Mouse (Mus musculus): ENCODE results near the gene Ap2a1. TPM values are rescaled to one million over a fixed set of nuclear protein-coding genes. Genes with fewer than 3 reads are reported as not detected.

The Ap2a1 gene
- polyA plus RNA-seq, 1 experiment = 241 TPM

DNA sequence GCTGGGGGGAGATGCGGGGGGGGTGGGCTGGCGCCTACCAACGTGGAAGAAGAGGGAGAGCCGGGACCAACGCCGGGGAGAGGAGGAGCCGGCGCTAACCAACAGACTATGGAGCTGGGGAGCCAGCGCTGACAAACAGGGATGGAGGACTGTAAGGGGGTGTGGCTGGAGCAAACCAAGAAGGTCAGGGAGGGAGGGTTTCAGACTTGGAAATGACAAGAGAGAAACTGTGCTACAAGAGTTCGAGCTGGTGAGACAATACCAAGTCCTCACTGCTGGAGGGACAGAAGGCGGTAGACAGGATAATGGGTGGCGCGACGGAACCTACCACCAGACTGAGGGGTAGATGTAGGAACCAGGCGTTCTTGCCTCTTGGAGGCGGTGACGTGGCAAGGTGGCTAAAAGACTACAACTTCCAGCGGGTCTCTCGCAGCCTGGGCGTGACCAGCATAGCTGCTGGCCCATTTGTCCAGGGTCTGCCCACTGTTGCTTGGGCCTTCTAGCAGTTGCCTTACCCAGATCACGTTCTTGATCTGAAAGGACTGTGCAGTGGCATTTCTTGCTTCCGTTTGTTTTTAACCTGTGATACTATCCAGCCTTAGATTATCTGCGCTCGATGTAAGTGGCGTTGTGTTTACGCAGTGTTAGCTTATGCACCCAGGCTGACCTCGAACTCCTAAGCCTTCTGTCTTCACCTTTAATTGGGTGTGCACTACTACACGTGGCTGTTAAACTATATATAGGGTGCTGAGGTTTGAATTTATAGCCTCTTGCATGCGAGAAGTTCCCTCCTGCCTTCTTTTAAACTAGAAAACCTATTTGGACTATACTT is 59.4 kb downstream of the Ap2a1 start, which contains the start of gene Ptov1:
Gene Ptov1, minus strand, starts transcription at position 92 of the 832 bp plus-strand sequence.
- peak within 1 kb of the TSS; percentile 5 for H3K4me3 ChIP-seq (ENCODE audit: insufficient read depth, low read length)
- peak within 1 kb of the TSS; percentile 94 for H3K27ac ChIP-seq (ENCODE audit: insufficient read depth, low read length)
- TF ChIP-seq CTCF (IDR thresholded peaks at IDR 0.05; ENCODE audit: extremely low read depth, insufficient read depth, low read length) (no peak), POLR2A (IDR thresholded peaks at IDR 0.05; ENCODE audit: extremely low read depth, insufficient read depth, low read length) (peak; percentile 82)
- H3K4me1 ChIP-seq (ENCODE audit: control insufficient read depth, insufficient read depth, low read length) = peaks cover 6% of the 10 kb centered on the region

DNA sequence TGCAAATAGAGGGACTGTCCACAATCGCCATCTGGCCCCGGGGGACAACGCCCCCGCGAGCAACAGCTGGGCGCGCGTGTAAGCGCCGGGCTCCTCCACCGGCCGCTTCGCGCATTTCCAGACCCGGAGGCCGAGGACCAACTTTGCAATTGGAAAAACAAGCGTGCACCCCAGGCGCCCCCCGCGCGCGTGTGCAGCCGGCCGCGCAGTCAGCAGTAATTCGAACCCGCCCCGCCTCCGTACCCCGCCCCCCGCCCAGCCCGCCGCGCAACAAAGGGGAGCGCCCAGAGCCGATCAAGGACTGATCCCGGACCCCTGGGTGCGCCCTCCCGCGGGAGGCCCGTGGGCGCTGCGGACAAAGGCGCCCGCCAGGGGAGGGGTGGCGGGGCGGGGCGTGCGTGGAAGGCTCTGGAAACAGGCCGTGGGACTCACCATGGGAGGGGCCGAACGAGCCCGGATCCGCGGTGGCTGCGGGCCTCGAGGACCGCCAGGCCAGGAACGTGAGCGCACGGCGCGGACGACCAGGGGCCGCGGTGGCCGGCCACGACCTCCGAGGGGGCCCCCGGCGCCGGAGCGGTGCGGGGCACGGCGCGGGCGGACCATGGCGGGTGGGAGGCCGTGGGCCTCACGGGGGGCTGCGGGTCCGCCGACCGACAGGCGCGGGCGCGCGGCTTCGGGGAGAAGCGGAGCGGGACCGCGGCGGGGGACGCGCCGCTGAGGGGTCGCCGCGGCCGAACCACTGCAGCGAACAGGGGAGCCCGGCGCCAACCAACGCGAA is 60.2 kb downstream of the Ap2a1 start:
- peak overlapping the region; percentile 5 for H3K4me3 ChIP-seq (ENCODE audit: insufficient read depth, low read length)
- TF ChIP-seq CTCF (IDR thresholded peaks at IDR 0.05; ENCODE audit: extremely low read depth, insufficient read depth, low read length) (no peak), POLR2A (IDR thresholded peaks at IDR 0.05; ENCODE audit: extremely low read depth, insufficient read depth, low read length) (no peak)
- peak overlapping the region; percentile 94 for H3K27ac ChIP-seq (ENCODE audit: insufficient read depth, low read length)
- H3K4me1 ChIP-seq (ENCODE audit: control insufficient read depth, insufficient read depth, low read length) = peaks cover 6% of the 10 kb centered on the region

DNA sequence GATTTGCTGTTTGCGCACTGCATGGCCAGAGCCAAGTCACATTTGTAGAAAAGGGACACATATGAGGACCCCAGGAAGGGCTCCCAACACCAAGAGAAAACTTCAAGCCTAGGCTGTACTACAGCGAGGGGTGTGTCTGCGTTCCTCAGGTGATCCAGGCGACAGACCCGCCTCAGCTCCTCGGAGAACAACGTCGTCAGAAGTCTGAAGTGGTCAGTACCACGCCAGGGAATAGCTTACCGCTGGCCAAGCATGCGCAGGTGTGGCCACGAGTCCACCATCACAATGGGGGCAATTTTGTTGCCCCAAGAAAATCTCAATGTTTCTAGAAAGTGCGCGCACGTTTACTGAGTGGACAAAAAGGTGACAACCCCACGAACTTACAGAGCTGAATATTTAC is 60.8 kb downstream of the Ap2a1 start:
- no peak overlapping the region for H3K27ac ChIP-seq (ENCODE audit: insufficient read depth, low read length)

DNA sequence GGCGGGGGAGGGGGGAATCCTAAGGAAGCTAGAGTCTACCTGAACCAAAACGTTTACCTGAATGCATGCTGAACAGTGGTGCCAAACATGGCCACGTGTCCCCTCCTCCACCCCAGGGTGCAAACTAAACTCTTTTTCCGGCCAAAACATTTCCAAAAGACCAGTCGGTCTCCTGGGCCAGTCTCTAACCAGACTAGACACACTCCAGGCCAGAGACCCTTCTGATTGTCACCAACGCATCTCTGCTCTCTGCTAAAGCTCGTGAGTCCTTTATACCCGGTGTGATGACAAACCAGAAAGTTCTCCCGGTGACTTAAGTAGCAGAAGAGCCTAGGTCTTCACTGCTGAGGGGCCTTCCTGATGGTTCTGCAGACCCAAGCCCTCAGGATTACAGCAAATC is 61.5 kb downstream of the Ap2a1 start:
- no peak overlapping the region for H3K27ac ChIP-seq (ENCODE audit: insufficient read depth, low read length)
- H3K4me3 ChIP-seq (ENCODE audit: insufficient read depth, low read length) = peak overlapping the region; percentile 5
- peaks cover 6% of the 10 kb centered on the region for H3K4me1 ChIP-seq (ENCODE audit: control insufficient read depth, insufficient read depth, low read length)
- no peak for TF ChIP-seq CTCF (IDR thresholded peaks at IDR 0.05; ENCODE audit: extremely low read depth, insufficient read depth, low read length)
- TF ChIP-seq POLR2A (IDR thresholded peaks at IDR 0.05; ENCODE audit: extremely low read depth, insufficient read depth, low read length) = no peak

More for the DNA sequence above, 60.8 kb downstream of the Ap2a1 start:
- TF ChIP-seq CTCF (IDR thresholded peaks at IDR 0.05; ENCODE audit: extremely low read depth, insufficient read depth, low read length) (no peak), POLR2A (IDR thresholded peaks at IDR 0.05; ENCODE audit: extremely low read depth, insufficient read depth, low read length) (no peak)
- Histone ChIP-seq H3K4me1 (ENCODE audit: control insufficient read depth, insufficient read depth, low read length) (peaks cover 6% of the 10 kb centered on the region), H3K4me3 (ENCODE audit: insufficient read depth, low read length) (peak overlapping the region; percentile 5)

DNA sequence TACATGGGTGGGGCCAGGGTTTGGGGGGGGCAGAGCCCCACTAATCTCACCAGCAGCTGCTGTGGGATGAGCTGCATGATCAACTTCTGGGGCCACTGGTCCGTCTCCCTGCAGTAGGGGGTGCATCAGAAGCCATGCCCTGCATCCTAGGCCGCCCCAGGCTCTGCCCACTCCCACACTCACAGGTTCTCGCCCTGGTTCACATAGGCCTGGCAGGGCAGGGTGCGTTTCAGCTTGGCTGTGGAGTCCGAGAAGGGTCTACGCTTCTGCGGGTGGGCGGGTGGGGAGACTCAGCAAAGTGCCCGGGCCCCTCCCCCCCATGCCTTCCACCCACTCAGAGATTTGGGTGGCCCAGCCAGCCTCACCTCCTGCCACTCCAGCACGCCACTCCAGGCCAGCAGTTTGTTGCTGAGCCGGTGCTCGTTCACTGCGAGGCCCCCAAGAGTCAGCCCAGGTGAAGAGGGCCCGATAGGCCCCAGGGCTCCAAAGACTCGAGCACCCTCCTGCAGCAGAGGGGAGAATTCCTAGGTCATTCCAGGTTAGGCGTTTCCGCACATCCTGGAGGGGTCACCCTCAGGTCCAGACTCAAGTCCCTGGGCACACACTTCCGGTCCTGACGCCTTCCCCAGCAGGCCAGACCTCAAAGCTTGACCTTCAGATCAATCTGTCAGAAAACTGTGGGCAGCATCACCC is 62.1 kb downstream of the Ap2a1 start:
- Histone ChIP-seq H3K27ac (ENCODE audit: insufficient read depth, low read length) (no peak overlapping the region), H3K4me3 (ENCODE audit: insufficient read depth, low read length) (peak overlapping the region; percentile 5; the same call in 1 of the 2 replicates), H3K4me1 (ENCODE audit: control insufficient read depth, insufficient read depth, low read length) (peaks cover 6% of the 10 kb centered on the region)
- TF ChIP-seq POLR2A (IDR thresholded peaks at IDR 0.05; ENCODE audit: extremely low read depth, insufficient read depth, low read length) = no peak
- no peak for TF ChIP-seq CTCF (IDR thresholded peaks at IDR 0.05; ENCODE audit: extremely low read depth, insufficient read depth, low read length)

DNA sequence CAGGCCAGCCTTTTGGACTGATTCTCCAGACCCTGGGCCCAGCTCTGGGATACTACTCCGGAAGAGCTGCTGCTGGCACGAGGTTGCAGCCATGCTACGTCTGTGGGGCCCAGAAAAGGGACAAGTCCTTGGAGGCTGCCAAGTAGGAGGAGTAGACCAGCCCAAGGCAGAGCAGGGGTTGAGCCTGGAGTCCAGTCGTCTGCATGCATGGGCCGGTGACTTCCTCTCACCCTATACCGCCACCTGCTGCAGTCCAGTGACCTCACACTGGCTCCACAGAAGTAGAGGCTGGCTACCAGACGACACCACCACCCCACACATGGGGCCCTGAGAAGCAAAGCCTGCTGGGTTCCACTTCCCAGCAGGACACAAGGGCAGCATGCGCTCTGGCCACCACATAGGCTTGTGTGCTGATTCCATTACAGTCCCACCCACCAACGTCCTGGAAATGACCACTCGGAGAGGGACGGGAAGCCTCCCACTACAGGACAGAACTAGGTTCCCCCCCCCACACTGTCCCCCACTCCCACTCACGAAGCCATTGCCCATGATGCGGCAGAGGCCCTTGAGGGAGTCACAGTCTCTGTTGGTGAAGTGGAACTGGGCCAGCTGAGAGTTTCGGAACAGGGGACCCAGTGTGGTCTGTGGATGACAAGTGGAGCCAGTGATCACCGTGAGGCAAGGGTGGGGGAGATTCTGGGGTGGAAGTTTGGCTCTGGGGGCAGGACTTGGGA is 62.9 kb downstream of the Ap2a1 start:
- Histone ChIP-seq H3K27ac (ENCODE audit: insufficient read depth, low read length) (peak overlapping the region; percentile 44), H3K4me1 (ENCODE audit: control insufficient read depth, insufficient read depth, low read length) (peaks cover 6% of the 10 kb centered on the region), H3K4me3 (ENCODE audit: insufficient read depth, low read length) (no peak overlapping the region)
- TF ChIP-seq POLR2A (IDR thresholded peaks at IDR 0.05; ENCODE audit: extremely low read depth, insufficient read depth, low read length) (no peak), CTCF (IDR thresholded peaks at IDR 0.05; ENCODE audit: extremely low read depth, insufficient read depth, low read length) (no peak)

DNA sequence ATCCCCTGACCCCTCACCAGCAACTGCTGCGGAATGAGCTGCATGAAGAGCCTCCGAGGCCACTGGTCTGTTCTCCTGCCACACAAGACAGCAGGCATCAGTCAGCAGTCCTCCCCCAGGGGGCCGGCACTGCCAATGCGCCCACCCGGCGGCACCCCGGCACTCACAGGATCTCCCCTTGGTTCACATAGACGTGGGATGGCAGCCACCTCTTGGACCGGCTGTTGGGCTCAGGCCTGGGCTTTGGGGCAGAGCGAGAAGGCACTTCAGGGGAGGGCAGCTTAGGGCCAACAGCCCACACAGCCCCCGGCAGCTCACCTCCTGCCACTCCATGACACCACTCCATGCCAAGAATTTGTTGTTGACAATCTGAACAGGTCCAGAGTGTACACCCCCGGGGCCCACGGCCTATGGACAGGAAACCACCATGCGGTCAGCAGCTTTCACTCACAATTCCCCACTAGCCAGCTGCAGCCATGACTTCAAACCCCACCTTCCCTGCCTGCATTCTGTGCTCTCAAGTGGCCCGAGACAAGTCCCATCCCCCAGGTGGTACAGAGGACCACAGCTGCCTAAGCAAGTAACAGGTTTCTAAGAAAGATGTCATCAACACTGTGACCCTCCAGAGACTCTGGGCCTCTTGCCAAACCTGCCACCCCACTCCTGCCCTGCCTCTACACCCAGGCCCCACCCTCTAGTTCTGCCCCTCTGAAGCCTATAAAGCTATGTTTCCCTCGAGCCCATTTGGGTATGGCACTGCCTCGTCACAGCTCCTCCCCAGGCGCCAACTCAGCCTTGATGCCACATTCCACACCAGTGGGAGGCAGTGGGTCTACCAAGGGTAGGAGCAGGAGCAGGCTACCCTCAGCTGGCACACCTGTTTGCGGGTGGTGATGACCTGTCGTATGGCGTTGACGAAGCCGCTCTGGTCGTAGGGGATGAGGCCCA is 64.4 kb downstream of the Ap2a1 start:
- Histone ChIP-seq H3K27ac (ENCODE audit: insufficient read depth, low read length) (no peak overlapping the region), H3K4me1 (ENCODE audit: control insufficient read depth, insufficient read depth, low read length) (peaks cover 6% of the 10 kb centered on the region), H3K4me3 (ENCODE audit: insufficient read depth, low read length) (no peak overlapping the region)
- TF ChIP-seq POLR2A (IDR thresholded peaks at IDR 0.05; ENCODE audit: extremely low read depth, insufficient read depth, low read length) = 0 out of 2 replicates have a peak, but pooled peaks have one; percentile 7
- TF ChIP-seq CTCF (IDR thresholded peaks at IDR 0.05; ENCODE audit: extremely low read depth, insufficient read depth, low read length) = no peak

DNA sequence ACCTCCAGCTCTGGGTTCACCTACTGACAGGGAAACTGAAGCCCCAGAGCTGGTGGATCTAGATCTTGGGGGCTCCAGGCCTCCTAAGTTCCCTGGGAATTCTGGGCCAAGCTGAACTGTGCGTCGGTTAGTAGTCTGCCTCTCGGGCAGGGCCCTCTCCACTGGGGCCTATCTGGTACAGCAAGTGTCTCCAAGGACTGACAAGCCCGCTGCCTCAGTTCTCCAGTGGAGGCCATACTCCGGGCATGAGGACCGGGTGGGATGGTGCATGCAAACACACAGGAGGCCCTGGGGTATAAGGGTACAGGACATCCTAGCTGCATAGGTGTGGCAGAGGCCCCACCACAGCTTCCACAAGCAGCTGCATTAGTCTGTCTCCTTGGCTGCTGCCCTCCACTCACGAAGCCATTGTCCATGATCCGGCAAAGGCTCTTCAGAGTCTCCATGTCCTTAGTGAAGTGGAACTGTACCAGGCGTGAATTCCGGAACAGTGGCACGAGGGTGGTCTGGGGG is 65.3 kb downstream of the Ap2a1 start:
- TF ChIP-seq CTCF (IDR thresholded peaks at IDR 0.05; ENCODE audit: extremely low read depth, insufficient read depth, low read length) (no peak), POLR2A (IDR thresholded peaks at IDR 0.05; ENCODE audit: extremely low read depth, insufficient read depth, low read length) (no peak)
- Histone ChIP-seq H3K27ac (ENCODE audit: insufficient read depth, low read length) (no peak overlapping the region), H3K4me3 (ENCODE audit: insufficient read depth, low read length) (no peak overlapping the region), H3K4me1 (ENCODE audit: control insufficient read depth, insufficient read depth, low read length) (peaks cover 6% of the 10 kb centered on the region)

All from cortical plate, adult 2 months (tissue).